Mouse (Mus musculus): Measurements from ENCODE around the gene Bmp6.

DNA sequence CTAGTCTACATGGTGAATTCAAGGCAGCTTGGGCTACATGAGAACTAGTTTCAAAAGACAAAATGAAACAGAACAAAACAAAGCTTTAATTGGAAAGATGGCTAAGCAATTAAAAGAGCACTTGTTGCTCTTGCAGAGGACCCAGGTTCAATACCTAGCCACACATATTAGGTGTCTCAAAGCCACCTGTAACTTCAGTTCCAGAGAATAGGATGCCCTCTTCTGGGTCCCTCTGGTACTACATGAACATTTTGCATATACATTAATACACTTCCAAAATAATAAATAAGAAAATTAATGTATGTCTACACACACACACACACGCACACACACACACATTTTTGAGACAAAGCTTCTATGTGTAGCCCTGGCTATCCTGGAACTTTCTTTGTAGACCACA is 118.5 kb downstream of the Bmp6 start:
- no peak for TF ChIP-seq CTCF (IDR thresholded peaks at IDR 0.05; ENCODE audit: extremely low read depth, insufficient read depth, insufficient read length, insufficient replicate concordance)
- no peak for TF ChIP-seq POLR2A (IDR thresholded peaks at IDR 0.05; ENCODE audit: low read depth, low read length)
